Mouse (Mus musculus): ENCODE data around the gene Hexim1.

Gene Hexim1

DNA sequence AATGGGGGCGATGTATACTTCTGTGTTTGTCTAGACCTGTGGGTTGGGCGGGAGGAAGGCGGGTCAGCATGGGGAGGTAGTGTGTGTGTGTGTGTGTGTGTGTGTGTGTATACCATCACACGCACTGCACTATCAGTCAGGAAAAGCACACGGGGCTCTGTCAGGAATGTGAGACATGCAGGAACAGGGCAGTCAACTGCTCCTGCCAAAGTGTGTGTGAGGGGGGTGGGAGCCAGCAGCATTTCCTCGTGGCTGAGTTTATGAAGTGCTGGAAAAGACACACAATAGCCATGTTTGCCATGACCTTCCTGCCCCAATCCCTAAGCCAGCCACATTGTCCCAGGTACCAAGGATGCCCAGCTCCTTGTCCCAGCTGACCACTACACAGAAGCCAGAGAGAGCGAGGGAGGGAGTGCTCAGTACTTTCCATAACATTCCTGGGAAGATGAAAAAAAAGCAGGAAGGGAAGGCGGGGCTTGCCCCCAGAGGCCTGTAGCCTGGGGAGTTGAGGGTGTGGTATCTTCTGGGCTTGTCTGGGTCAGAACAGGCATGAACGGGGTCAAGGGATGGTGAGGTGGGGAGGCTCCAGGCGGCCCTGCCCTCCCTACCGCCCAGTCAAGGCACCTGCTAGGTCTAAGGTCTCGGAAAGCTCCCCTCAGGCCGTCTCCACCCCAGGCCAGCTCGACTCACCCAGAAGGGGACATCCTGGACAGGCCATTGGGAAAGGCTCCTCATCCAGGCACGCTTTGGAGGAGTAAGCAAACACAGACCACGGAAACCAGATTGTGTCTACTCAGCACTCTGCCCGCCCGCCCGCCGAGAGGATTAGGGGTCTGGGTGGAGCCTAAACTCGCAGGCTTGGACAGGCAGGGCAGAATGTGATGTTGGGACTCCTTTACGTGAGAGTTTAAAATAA lies 18.8 kb upstream of the Hexim1 start:
- DNase-seq (ENCODE audit: extremely low read depth, low read depth, low spot score): no peak

DNA sequence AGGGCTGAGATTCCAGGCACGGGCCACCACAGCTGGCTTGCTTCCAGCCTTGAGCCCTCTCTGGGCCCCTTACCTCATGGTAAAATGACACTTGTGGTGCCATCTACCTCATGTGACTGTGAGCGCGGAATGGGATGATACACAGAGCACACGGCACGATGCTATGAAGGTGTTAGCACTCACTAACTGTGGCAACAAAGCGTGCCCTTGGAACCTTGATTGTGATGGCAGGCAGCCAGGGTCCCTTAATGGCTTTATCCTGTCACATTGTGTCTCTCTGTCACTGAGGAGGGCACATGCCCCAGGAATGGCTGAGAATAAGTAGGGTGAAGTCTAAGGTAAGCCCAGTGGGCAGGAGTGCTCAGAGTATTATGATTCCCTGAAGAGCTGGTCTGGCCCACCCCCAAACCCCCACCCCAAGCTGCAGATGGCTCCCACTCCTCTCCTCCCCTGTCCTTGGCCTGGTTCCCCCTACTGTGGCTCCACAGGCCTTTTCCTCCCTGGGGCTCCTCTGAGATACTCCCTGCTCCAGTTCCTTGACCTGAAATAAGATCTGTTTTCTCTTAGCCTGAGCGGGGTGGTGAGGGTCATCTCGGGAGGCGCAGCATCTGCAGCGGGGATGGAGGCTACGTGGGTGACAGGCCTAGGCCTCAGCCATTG lies 17.4 kb upstream of the Hexim1 start:
- DNase-seq (ENCODE audit: extremely low read depth, low read depth, low spot score): no peak

DNA sequence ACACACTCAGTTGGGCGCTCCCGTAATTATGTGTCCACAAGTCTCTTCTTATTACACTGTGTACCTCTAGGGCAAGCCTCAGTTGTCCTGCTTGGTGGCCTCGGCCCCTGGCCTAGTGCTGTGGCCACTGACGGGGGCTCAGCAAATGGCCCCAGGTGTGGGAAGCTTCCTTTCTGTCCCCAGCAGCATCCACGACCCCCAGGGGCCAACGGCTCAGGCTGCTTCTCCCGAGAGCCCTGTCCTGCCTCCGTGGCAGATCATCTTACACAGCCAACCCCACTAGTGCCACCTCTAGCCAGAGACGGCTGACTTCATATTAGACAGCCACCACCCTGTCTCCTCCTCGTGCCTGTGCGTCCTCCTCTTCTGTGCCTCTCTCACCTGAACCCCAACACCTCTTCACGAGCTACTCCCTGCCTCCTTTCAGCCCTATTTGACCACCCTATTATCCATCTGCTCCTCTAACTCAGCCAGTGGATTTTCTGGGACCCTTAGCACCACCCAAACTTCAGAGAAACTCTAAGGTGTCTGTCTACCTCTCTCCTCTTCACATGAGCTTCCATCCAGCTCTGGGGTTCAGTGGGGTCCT lies 16.6 kb upstream of the Hexim1 start:
- no peak for DNase-seq (ENCODE audit: extremely low read depth, low read depth, low spot score)

DNA sequence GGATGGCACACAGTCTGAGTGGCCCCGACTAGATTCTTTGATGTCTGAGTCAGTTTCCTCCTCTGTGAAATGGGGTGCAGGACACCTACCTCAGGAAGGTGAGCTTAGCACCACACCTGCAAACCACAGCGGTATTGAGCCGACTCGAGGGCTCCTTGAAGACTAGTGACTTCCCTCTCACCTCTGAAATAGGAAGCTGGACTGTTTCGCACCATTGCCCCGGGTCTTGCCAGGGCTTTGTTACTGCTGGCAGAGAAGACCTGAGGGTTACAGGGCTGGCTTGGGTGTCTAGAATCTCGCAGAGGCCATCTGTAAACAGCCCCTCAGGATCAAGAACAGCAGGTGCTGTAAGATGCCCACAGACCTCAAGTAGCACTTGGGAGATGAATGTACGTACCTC lies 15.7 kb upstream of the Hexim1 start:
- DNase-seq (ENCODE audit: extremely low read depth, low read depth, low spot score): no peak

DNA sequence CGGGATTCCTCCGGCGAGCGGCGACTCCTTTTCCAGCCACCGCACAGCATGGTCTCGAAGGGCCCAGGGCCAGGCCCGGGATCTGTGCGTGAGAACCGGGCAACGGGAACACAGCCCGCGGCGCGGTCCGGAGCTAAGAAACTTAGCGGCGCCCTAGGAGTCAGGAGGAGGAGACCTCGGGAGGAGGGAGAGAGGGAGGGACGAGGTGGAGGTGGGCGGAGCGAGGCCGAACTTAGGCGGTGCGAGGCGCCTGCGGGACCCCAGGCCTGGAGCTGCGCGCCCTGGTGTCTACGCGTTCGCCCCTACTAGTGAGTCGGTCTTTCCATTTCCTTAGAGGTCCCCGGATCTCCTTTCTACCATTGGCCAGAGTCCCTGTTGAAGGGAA lies 14.6 kb upstream of the Hexim1 start, which contains the start of the genes Plcd3 and Acbd4:
Gene Plcd3, minus strand, starts transcription at position 178 of the 385 bp plus-strand sequence.
Gene Acbd4, plus strand, starts transcription at position 202 of the 385 bp plus-strand sequence.
- no peak for DNase-seq (ENCODE audit: extremely low read depth, low read depth, low spot score)

DNA sequence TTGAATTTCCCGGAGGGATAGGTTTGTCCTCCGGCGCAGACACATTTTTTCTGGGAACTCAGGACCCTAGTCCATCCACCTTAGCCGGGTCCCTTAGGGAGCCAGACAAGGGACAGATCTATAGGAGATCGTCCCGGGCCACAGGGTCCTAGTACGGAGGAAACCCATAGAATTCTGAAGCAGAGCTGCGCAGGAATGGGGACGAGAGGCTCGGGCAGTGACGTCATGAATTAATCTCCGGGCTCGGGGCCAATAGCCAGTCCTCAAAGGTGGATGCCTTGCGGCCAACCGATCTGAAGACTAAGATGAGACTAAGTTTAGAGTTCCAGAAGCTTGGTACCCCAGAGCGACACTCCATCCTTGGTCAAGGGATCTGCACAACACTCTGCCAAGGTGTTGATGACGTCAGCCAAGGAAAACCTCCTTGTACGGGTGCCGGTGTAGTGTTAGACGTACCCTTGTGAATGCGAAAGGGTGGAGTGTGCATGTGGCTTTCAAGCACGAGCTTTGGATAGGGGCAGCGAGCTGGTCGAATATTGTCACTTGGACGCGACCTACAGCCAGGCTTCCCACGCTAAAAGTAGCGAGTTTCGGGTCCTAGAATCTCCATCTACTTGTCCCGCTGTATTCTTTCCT lies 14.0 kb upstream of the Hexim1 start:
- DNase-seq (ENCODE audit: extremely low read depth, low read depth, low spot score): no peak

DNA sequence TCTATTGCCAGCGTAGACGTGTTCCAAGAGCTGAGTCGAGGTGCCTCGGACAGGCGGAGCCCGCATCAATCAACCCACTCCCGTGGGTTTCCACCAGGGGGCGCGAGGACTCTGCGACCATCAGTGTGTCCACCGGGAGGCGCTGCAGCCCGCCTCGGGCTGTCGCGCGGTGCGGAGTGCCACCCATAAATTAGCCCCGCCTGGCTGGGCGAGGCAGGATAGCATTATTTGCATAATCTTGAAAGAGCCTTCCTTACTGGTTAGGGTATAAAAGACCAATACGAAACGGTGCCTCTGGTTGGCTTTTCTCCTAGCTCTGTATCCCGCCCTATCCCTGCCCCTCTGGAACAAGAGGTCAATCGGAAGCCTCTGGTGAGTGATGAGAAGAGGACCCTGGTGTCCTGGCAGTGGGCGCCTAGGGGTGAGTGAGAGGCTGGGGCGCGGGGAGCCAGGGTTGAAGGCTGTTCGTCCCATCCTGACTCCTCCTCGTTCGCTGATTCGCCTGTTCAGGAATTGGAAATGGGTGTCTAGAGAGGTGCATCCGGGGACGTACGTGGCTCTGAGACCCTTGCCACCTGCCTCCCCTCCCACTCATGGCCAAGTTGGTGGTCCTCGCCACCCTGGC lies 13.2 kb upstream of the Hexim1 start:
- peak; percentile 82 for DNase-seq (ENCODE audit: extremely low read depth, low read depth, low spot score)

DNA sequence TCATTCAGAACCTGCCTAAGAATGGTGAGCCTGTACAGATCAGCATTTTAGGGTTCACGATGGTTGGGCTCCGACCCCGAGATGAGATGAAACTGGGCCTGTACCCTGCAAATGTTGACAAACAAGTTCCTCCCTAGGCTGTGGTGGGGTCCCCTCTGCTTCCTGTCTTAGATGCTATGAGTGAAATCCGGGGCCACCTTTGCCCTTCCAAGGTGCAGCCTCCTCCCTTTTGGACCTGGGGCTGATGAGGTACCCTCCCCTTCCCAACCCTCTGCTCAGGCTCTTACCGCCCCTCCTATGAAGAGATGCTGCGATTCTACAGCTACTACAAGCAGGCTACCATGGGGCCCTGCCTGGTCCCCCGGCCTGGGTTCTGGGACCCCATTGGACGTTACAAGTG lies 12.4 kb upstream of the Hexim1 start:
- DNase-seq (ENCODE audit: extremely low read depth, low read depth, low spot score): no peak

DNA sequence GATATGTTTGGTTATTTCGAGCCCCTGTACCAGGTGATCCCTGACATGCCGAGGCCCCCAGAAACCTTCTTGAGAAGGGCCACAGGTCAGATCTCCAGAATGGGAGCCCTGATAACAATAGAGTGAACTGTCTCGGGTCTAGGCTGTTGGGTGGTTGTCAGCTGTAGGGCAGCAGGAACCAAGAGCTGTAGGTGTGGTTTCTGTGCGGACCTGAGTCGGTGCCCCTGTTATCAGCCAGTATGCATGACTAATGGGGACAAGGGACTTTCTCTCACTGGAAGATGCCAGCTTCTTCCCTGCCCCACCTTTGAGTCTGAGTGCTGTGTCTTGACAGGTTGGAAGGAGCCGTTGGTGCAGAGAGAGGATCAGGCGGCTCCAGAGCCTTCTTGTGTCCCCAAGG lies 11.6 kb upstream of the Hexim1 start:
- no peak for DNase-seq (ENCODE audit: extremely low read depth, low read depth, low spot score)

DNA sequence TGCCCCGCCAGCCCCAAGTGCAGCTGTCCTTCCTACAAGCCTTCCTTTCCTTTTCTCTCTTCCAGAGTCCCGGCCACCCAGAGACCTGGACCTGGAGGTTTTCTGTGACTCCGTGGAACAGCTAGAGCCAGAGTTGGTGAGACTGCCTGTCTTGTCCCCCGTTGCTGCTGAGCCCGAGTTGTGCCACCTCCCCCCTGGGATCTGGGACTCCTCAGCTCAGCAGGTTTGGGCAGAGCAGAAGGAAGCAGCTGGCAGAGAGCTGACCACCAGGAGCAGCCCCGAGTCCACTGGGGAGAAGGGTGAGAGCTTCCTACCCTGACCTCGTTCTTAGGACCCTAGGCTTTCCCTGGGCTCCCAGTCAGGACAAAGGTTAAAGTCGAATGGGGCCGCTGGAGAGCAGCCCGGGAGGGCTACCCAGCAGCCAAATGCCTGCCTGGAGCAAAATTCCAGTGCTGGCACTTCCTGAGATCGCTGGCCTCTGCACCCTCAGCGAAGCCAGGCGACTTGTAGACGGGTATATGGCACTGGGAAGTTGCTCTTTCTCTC lies 10.8 kb upstream of the Hexim1 start:
- no peak for DNase-seq (ENCODE audit: extremely low read depth, low read depth, low spot score)

DNA sequence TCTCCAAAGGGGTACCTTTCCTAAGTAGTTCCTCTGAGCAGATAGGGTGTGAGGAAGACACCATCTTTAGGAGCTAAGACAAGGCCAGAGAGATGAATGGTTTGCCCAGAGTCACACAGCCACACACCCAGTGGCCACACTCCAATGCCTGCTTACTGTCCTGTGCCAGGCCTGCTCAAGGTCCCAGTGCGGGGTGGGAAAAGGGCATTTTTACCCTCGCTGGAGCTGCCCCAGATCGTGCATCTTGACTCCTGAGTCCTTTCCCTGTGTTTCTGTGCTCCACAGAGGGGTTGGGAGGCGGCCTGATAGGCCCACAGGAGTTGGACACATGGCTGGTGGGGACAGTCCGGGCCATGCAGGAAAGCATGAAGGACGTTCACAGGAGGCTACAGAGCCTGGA lies 10.2 kb upstream of the Hexim1 start:
- no peak for DNase-seq (ENCODE audit: extremely low read depth, low read depth, low spot score)

DNA sequence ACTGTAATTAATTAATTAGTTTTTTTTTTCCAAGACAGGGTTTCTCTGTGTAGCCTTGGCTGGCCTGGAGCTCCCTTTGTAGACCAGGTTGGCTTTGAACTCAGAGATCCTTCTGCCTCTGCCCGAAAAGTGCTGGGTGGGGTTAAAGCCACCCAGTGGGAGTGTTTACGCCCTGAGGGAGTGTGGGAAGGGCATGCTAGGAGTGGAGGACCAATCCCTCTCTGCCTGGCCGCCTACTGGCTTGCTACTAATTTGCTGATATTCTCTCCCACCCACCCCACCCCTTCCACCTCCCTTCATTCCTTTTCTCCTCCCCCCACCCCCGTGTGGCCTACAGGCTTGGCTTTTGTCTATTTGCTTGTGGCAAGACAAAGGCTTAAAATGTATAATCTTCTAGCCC lies 9.6 kb upstream of the Hexim1 start:
- DNase-seq (ENCODE audit: extremely low read depth, low read depth, low spot score): no peak

DNA sequence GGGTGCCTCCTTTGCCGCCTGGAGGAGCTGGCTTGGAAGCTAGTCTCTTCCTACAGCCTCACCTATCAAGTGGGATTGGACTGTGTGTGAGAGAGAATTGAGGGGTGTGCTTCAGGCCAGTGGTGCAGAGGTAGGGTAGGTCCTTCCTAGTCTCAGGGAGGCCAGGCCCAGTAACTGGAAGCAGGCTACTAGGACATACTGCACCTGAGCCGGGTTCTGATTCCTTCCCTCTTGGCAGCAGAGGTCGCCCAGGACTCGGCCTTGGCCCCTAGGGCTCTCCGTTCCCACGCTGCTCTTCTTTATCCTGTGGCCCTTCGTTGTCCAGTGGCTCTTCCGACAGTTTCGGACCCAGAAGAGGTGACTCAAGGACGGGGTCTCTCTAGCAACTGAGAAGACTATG lies 4.7 kb upstream of the Hexim1 start:
- DNase-seq (ENCODE audit: extremely low read depth, low read depth, low spot score): no peak

DNA sequence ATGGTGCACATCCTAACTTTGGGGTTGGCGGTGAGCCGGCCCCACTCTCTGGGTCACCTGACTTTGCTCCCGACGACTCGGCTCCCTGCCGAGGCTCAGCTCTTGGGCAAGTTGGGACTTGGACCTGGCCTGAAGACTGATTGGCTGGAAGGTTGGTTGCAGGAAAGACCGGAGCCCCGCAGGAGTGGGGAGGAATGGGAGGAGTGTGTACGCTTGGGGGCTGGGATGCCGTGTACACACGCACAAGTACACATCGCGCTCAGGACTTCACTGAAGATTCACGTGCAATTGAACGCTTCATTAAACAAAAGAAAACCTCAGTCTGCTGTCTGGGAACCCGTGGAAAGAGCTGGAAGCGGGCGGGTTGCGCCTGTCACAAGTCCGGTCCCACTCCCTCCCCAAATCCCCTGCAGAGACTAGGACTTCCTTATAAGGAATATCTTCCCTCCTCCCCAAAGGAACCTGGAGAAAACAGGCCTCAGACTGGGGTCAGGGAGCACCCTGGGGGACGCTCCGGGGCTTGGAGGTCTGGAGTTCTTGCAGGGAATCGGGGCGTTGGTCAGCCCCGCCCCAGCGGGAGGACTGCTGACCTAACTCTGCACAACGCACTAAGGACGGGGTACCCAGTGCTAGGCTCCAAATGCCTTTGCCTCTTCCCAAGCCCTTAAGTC lies 4.0 kb upstream of the Hexim1 start:
- peak; percentile 78 for DNase-seq (ENCODE audit: extremely low read depth, low read depth, low spot score)

DNA sequence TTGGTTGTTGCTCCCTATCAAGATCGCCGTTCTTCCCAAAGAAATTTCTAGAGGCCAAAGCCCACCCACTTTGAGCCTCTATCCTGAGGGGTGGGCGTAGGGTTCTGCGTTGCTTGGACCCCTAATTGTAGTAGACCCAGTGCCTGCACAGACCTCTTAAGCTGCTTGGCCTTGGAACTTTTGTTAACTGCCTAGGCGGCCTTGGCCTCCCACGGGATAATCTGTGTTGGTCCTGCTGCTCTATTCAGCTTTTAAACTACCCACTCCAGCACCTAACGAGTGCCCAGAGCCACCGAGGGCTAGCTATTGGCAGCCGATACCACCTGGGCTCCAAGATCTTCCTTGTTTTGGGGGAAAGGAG lies 3.5 kb upstream of the Hexim1 start:
- no peak for DNase-seq (ENCODE audit: extremely low read depth, low read depth, low spot score)

DNA sequence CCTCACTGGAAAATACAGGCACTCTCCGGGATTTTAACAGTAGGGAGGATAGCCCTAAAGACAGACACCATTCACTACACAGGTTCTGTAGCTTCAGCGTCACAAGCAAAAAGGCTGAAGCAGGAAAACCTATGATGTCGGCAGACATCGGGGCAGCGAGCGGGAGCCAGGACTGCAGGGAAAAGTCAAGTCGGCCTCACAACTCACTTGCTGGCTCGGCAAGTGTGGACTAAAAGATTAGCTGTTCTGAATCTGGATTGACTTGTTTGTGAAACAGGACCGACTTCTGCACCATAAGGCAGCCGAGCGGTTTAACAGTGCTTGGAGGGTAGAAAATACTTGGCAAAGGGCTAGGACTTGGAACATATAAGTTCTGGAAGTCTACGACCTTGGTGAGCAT lies 3.0 kb upstream of the Hexim1 start:
- DNase-seq (ENCODE audit: extremely low read depth, low read depth, low spot score): peak; percentile 81

DNA sequence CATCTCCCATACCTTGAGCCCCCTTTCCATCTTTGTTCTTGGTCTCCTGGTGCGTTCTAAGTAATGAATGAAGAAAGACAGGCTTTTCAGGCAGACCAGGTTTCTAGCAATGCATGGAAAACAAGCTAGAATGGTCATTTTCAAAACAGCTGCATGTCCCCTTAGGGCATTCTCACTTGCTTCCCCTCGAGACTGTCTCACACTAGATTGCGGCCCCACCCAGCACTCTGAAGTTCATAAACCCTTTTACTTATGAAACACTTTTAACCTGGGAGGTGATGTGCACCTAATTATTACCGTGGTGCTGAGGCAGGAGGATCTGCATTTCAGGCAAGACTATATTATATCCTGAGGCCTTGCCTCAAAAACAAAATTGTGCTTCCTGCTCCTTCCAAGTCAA lies 2.3 kb upstream of the Hexim1 start:
- no peak for DNase-seq (ENCODE audit: extremely low read depth, low read depth, low spot score)

DNA sequence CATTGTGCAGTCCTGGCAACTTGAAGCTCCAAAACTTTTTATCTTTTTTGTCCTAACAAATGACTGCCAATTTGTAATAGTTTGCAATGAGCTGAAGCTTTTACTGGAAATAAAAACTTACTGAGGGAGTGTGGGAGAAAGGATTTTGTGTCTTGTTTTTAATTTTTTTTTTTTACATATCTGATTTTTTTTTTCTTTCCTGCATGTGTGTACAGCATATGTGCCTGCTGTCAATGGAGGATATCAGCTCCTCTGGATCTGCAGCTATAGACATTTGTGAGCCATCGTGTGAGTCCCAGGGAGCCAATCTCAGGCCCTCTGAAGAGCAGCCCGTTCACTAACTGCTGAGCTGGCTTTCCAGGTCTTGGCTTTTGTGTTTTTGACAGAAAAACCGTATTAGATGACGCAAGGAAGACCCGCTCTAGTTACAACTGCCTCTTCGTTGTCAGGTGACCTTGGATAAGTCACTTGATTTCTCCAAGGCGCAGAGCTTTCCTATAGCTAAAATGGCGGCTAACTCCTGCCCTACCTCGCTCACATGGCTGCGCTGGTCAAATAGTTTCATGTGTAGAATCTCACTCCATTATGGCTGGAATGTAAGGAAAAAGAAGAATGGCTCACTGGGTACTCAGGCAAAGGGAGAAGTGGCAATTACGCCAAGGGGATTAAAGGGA lies 1.6 kb upstream of the Hexim1 start:
- no peak for DNase-seq (ENCODE audit: extremely low read depth, low read depth, low spot score)

DNA sequence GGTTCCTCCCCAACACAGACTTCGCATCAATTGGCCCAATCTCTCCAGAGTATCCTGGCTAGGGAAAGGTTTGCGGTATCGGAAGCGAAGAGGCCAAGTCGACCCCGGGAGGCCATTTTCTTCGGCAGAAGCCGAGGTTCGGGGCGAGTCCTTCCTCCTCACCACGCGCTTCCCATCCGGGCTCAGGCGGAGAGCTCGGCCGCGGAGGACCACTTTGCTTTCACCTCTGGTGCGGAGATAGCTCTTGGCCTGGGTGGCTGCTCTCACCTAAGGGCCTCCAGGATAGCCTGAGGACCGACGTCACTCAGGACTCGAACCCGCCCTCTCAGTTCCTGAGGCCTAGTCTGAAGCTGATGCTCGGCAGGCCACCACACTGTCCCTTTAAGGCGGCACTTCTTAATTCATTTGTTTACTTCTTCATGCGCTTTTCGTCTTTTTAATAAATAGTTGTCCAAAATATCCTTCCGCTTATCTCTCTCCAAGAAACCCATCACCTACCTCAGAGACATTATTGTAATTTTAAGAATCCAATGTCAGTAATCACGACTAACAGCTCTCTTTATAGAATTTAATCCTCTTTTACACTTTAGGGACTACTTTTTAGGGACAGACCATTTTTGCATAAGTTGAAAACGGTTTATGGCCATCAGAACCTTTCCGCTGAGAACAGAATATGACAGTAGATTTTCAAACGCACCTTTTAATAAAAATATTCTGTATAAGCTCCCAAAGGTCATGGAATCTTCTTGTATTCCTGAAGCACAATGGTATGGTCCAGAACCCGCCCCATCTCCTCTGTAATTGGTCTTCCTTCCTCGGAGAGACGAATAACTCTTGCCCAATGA lies 646 bp upstream of the Hexim1 start:
- no peak for DNase-seq (ENCODE audit: extremely low read depth, low read depth, low spot score)

Measured in fat pad, adult 2 months (tissue).